Mouse (Mus musculus): ENCODE results near the gene Cradd.

Gene Cradd

DNA sequence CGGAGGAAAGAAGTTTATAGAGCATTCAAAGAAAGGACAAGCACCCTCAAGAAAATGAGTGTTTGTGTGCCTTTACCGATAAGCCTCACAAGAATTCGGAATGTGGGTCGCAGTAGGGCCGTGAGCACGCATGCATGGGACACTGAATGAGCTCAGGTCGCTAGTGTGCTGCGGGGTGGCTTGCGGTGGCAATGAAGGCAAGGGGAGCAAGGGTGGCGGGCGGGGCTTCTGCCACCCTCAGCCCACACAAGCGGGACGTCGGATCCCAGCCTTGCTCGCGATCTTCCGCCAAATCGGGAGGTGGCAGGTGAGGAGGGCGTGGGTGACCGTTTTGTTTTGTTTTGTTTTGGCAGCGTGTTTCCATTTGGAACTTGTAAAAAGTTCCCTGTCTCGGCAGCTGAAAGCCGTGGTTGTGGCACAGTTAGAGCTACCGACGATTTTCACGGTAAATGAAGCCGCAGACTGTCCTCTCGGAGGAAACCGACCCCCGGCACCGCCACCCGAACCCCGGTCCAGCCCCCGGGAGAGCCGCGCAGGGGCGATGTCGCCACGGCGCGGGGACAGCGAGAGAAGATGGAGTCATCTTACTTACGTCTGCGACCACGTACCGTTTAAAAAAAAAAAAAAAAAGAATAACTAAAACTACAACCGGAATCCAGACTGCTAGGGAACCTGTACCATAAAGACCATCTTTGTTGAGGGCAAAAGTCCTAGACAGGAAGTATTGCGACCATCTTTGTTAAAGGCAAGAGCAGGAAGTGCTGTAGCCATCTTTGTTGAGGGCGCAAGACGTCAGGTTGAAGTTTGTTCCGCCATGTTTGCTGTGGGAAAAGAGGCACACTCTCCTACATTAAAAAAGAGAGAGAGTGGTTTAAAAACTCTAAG is at the start of gene Cradd:
Gene Cradd, minus strand, starts transcription at position 741 of the 885 bp plus-strand sequence.
- DNase-seq (ENCODE audit: low read depth, low spot score) = peak; percentile 96

DNA sequence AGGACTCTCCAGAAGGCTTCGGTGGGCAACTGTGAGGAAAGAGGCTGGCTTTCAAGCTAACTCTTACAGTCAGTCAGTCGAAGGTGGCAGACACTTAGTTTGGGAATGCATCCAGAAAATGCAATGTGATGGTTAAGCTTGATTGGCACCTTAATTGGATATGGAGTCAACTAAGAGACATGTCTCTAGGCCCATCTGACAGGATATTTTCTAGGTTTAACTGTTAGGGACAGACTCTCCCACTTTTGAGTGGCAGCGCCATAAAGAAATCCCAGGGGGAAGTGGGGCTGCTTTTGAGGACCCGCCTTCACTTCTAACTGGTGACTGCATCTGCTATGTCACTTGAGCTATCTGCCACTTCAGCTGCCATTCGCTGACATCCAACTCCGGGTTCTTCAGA is 49.4 kb upstream of the Cradd start:
- no peak for DNase-seq (ENCODE audit: low read depth, low spot score)

DNA sequence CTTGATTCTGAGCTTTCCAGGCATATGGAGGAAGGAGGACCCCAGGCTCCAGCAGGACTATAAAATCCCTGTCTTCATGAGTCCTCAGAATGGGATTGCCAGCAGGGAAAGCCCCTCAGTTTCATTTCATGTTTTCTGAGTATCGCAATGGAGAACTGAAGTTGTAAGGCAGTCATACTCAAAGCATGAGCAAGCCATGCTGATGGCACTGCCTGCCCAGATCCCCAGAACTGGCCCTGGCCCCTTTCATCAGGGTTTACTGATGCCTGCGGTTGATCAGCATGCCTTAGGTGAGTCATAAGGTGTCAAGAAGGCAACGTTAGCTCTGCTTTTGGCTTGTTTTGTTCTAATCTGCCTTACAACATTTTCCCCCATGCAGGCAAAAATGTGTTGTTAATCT is 48.0 kb upstream of the Cradd start:
- no peak for DNase-seq (ENCODE audit: low read depth, low spot score)

DNA sequence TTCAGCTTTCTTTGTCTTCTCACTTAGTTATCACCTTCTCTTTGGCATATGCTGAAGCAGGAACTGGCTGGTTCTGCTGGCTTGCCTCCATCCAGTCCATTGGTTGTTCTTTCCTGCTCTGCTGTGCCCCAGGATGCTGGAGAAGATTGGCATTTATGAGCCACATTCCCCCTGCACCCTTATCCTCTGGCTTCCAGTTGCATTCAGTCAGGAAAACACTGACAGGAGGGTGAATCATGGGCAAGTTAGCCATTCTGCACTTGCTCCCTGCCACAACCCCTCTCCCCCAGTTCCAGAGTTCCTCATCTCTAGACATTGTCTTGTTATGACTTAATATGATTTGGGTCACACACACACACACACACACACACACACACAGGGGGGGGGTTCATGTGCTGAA is 45.3 kb upstream of the Cradd start:
- DNase-seq (ENCODE audit: low read depth, low spot score) = no peak

DNA sequence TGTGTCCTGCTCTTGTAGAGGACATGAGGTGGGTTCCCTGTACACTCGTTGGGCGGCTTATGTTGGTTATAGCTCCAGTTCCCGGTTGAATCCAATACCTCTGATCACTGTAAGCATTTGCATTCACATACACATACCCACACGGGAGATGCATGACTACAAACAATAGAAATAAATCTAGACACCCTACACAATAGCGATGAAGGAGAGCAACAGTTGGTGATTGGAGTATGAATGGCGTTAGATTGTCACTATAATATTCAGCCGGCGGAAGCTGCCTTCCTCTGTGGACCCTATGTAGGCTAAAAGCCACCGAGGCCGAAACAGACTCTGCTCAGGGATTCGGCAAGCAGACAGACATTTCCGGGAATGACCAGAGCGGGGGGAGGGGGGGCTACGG is 44.2 kb upstream of the Cradd start:
- no peak for DNase-seq (ENCODE audit: low read depth, low spot score)

DNA sequence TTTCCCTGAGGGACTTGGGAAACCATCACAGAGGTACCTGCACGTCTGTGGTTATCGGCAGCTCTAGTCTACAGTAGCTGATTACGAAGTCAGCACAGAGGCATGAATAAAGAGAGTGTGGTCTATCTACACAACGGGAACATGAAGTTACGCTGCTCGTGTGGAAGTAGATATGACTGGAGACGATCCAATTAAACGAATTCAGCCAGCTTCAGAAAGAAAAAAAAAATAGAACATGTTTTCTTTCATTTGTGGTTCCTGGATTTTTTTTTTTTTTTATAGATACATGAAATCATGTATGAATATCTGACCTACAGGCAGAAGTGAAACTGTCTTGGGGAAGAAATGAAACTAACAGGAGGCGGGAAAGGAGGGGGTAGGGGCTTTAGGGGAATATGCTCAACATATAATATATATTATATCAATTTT is 43.7 kb upstream of the Cradd start:
- no peak for DNase-seq (ENCODE audit: low read depth, low spot score)

DNA sequence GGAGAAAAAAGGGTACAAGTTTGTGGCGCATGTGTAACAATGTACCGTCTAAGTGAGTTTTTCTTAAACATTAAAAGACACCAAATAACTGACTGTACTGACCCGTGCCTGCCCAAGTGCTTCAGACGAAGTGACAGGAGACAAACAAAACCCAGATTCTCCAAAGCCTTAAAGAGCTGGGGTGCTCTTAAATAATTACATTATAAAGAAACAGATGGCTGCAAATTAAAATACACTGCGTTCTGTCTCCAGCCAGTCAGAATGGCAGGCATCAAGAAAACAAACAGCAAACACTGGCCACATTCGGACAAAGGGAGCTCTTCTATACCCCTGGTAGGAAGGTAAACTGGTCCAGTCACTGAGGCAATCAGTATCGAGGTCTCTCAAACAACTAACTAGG is 43.3 kb upstream of the Cradd start:
- DNase-seq (ENCODE audit: low read depth, low spot score) = no peak

DNA sequence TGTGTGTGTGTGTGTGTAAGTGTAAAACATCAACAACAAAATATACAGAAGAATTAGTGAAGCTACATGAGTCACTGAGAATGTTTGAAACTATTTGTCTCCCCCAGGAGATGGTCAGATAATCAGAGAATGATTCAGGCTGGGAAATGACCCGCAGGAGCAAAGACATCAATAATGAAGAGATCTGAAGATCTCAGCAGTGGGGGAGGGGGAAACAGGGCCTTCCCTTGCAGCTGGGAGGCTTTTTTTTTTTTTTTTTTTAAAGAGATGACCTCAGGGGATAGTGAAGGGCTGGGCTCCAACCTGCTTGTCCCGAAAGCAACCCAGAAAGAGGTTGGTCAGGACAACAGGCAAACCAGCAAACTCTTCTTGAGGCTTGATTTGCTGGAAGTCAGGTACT is 38.4 kb upstream of the Cradd start:
- no peak for DNase-seq (ENCODE audit: low read depth, low spot score)

DNA sequence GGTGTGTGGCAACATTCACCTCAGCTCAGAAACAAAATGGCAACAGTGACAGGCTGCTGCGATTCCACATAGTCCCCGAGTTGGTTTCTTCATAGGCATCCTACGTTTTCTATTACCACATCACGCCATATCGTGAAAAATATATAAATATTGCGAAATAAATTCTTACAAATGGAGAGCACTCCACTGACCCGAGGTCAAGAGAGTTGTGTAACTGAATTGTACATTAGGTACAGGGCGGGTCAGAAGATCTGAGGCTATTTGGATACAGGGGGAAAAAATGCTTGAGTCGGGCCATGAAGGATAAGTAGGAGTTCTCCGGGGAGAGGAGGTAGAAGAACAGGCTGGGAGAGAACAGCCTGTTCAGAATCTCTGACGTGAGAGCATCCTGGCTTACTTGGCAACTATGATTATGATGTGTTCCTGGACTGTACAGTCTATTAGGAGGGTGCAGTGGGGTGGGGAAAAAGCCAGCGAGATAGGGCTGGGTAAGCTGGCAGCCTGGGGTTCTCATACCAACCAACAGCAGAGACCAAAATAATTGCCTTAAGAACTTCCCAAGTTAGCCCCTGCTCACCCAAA is 37.4 kb upstream of the Cradd start:
- DNase-seq (ENCODE audit: low read depth, low spot score) = no peak

DNA sequence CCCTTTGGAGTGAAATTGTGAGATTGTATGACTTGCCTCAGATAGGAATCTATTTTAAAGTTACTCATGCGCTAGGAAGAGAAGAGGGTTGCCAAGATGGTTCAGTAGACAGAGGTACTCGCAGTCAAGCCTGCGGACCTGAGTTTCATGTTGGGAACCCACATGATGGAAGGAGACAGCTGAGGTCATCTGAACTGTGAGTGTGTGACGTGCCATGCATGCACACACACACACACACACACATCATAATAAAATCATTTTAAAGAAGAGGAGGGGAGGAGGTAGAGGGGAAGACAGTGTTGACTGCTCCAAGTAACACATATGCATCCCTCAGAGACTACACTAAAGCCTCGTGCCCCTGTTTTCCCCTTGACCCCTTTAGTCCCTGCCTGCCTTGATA is 36.1 kb upstream of the Cradd start:
- DNase-seq (ENCODE audit: low read depth, low spot score) = no peak

DNA sequence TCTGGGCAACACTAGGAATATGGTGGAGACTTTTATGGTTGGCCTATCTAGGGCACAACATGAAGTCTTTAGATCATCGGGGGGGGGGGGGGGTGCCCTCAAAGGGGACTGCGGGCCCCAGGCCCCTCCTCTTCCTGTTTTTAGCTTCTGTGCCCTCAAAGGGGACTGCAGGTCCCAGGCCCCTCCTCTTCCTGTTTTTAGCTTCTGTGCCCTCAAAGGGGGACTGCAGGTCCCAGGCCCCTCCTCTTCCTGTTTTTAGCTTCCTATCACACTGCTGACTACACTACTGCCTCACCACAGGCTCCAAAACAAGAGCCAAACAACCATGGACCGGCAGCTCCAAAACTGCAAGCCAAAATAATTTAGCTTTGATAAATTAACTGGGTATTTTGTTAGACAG is 33.8 kb upstream of the Cradd start:
- DNase-seq (ENCODE audit: low read depth, low spot score) = no peak

DNA sequence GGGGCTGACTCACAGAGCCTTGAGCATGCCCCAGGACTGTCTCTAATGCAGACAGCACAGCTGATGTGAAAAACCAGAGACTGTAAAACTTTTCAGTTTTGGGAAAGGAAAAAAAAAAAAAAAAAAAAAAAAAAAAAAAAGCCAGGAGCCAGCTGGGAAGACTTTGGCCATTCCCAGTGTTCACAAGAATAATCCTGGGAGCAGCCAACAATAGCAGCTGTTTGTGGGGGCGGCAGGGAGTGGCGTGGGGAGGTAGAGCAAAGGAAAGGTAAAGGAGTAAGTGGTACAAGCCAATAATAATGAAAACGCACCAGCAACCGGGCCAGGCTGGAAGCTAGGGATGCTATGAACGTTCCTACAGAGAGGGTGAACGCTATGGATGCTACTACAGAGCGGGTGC is 32.8 kb upstream of the Cradd start:
- DNase-seq (ENCODE audit: low read depth, low spot score) = no peak

DNA sequence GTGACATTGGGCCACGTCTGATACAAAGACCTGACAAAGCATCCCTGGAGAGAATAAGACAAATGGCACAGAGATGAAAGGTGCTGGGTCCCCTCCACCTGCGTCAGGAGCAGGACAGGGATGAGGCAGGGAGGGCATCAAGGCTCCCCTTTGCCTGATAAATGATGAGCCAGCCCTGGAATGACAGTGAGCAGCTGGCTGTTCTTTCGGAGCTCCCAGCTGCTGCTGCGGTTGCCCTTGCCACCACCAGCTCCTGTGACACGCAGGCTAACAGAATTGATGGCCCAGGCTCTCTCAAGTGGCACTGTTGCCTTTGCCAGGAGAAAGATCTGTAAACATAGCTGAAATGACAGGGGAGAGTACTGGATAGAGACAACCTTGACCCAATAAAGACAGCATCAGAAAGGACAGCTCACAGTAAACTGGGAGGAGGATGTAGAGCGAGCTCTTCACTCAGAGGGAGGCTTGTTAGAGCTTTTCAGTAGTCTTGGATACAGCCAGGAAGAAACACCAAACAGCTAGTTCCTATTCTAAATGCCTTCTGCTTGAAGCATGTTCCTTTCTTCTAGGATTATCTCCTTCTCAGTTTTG is 31.8 kb upstream of the Cradd start:
- no peak for DNase-seq (ENCODE audit: low read depth, low spot score)

DNA sequence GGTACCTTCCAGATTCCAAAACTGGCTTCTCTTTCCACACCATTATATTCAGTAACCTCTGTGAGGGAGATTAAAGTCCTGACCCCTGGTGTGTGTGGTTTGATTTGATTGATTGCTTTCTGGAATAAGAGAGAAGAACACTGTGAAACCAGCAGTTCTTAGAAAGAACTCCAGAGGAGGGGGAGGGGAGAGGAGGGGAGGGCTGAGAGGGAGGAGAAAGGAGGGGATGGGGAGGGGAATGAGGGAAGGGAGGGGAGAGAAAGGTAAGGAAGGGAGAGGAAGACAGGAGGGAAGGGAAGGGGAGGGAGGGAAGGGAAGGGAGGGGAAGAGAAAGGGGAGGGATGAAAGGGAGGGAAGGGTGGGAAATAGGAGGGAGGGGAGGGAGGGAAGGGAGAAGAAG is 30.7 kb upstream of the Cradd start:
- no peak for DNase-seq (ENCODE audit: low read depth, low spot score)

DNA sequence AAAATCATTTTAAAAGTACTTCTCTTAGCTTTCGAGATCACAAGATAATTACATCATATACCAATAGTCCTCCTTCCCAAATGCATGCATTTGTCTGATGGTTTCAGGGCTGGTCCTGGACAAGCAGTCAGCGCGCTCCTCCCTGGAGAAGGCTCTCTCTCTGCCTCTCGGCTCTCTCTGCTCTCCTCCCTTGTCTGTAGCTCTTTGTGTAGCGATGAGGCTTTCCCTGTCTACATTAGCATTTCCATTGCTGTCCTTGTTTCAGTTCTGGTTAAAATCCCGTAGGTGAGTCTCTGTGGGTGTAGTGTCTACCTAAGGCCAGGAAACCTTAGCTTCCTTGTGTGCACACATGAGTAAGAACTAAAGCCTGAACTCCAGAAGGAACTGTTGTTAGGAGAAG is 30.1 kb upstream of the Cradd start:
- no peak for DNase-seq (ENCODE audit: low read depth, low spot score)

DNA sequence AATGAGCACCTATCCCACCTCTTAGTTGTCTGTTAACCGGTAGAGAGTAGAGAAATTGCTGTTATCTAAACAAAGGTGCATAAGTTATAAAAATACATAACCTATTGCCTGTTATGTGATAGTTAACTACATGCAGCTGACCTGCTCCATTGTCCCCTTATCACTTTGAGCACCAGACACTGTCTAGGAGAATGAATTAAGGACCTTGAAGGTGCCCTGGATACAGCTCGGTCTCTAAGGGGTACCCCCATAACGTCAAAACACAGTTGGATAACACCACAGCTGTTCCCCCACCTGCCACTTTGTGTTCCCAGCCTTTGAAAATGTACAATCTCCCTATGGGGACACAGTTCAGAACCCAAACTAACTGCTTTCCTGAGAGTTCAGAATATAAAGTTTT is 24.5 kb upstream of the Cradd start:
- DNase-seq (ENCODE audit: low read depth, low spot score) = no peak

DNA sequence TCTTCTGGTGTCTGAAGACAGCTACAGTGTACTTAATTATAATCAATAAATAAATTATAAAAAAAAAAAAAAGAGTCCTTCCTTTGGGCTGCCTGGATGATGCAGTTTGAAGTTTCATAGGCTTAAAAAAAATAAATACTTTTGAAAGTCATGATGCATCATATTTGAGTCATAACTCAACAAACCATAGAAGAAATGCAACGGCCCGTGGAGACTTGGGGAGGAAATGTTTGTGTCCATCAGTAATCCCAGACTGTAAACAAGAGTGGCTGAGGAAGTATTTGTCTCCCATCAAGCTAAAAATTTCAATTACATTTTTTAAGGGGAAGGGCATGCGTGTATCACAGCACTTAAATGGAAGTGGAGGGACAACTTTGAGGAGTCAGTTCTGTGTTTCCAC is 23.8 kb upstream of the Cradd start:
- DNase-seq (ENCODE audit: low read depth, low spot score) = no peak

DNA sequence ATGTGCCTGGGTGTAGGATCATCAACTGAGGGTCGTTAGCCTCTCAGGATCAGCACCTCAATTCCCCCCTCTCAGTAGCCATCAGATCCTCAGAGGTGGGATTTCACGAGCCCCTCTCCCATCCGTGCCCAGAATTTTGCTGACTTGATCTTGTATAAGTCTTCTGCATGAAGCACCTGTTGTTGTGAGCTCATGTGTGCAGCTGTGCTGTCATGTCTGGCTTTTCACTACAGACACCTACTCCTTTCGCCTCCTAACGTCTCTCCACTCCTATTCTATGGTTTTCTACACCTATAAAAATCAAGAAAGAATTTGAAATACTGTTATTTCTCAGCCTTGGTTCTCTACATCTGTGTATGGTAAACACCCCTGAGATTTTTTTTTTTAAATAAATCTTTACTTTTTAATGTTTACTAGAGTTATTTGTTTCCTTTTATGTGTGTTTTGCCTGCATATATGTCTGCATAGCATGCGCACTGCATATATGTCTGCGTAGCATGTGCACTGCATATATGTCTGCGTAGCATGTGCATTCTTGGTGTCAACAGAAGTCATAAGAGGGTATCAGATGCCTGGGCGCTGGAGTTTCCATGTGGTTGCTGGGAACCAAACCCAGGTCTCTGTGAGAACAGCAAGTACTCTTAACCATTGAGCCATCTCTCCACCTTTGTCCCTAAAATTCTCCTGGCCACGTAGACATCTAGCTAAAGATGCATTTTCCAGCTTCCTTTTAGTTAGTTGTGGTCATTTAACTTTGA is 19.1 kb upstream of the Cradd start:
- DNase-seq (ENCODE audit: low read depth, low spot score) = no peak

DNA sequence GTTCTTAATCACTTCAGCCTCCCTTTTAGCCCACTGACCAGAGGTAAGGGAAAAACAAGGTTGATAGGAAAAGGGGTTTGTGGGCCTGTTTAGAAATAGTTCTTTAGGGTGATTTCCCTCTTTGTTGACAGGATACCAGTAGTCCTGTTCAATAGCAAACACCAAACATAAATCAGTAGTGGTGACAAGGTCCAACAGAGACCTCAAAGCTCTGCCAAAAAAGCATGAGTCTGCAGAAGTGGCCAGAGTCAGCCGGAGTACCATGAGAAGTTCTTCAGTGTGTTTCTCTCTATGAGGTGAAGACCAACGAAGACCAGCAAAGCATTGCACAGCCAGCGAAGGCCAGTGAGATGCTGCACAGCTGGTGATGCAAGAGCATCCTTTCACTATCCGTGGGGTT is 16.7 kb upstream of the Cradd start:
- no peak for DNase-seq (ENCODE audit: low read depth, low spot score)

DNA sequence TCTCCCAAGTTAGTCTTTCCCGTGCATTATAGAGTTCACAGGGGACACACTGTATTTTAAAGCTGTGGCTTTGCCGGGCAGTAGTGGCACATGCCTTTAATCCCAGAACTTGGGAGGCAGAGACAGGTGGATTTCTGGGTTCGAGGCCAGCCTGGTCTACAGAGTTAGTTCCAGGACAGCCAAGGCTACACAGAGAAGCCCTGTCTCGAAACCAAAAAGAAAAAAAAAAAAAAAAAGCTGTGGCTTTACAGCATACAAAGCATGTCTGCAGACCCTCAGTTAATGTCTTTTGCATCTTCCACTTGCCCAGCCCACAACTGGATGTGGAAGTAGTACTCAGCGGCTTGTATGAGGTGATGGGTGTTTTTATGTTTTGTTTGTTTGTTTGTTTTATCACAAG is 13.7 kb upstream of the Cradd start:
- DNase-seq (ENCODE audit: low read depth, low spot score) = no peak

DNA sequence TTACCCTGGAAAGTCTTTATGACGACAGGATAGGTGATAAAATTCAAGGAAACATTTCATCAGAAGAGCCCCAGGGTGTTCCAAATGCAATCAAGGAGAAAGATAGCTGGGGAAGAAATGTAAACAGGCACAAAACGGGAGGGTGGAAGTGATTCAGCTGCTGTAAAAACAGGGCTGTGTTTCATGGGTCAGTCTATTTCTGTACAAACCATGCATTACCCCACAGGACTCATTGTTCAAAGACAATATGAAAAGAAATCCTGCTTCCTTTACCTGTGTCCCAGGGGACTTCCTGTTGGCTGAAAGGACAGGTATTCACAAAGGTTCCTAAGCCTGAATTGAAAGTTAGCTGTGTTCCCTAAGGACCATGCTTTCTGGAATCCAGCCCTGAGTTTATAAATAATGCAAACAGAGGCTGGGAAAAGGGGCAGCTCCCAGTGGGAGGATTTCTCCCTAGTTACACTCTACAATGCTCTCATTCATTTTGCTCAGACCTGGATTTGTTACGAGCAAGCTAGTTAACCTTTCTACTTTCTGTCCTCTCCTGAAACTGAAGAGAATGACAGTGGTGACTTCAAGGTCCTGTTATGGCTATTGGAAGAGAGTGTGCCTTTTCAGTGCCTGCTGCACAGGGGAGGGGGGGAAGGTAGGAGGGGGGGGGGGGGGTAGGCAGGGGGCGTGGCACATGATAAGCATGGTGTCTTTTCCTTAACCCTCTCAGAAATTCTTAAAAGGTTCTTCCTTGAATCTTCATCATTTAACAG is 13.0 kb upstream of the Cradd start:
- no peak for DNase-seq (ENCODE audit: low read depth, low spot score)

DNA sequence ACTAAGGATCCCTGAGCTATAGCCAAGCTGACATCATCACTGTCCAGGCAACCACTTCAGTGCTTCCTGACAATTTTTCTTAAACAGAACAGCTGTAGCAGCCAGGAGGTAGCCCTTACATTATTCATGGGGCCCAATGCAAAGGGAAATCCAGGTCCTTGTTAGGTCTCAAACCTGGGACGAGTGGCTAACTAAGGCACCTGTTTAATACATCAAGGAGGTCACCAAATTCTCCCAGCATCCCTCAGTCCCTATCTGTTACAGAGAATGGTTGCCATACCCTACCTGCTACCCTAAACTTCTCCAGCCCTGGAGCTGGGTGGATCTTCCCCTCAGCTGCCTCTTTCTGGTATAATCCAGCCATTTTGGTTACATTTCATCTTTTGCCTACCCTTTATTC is 10.9 kb upstream of the Cradd start:
- no peak for DNase-seq (ENCODE audit: low read depth, low spot score)
